Mouse (Mus musculus): ENCODE results near the gene Ercc5. TPM values are rescaled to one million over a fixed set of nuclear protein-coding genes. Genes with fewer than 3 reads are reported as not detected.

The Ercc5 gene
- polyA plus RNA-seq, 1 experiment = 14.5 TPM

- TF ChIP-seq POLR2A (IDR thresholded peaks at IDR 0.05; ENCODE audit: borderline replicate concordance, low read depth, low read length) (no peak), CTCF (IDR thresholded peaks at IDR 0.05; ENCODE audit: low read depth, low read length) (no peak)
- Histone ChIP-seq H3K27ac (ENCODE audit: insufficient read depth, low read depth, low read length) (no peak within 1 kb of the TSS), H3K4me1 (ENCODE audit: control insufficient read depth, insufficient read depth, low read length) (no peaks in the 10 kb centered on the region), H3K4me3 (ENCODE audit: insufficient read depth, low read length) (no peak within 1 kb of the TSS)
These were observed 71.3 kb downstream of the Ercc5 start, which contains the start of gene Mettl21e for GRCm38 (mm10) chr1:44218876-44219275. Mettl21e (minus strand) TSS chr1:44218961.

- Histone ChIP-seq H3K27ac (ENCODE audit: insufficient read depth, low read depth, low read length) (no peak overlapping the region), H3K4me1 (ENCODE audit: control insufficient read depth, insufficient read depth, low read length) (no peaks in the 10 kb centered on the region), H3K4me3 (ENCODE audit: insufficient read depth, low read length) (no peak overlapping the region)
- TF ChIP-seq POLR2A (IDR thresholded peaks at IDR 0.05; ENCODE audit: borderline replicate concordance, low read depth, low read length) (no peak), CTCF (IDR thresholded peaks at IDR 0.05; ENCODE audit: low read depth, low read length) (no peak)
These were observed 81.5 kb downstream of the Ercc5 start for GRCm38 (mm10) chr1:44229044-44229443.

Other genes with a start within 250 kb of the Ercc5 start
- gene Tpp2, start 214.1 kb upstream of the Ercc5 start, polyA plus RNA-seq (2012; ENCODE audit: insufficient read depth, insufficient read length, missing spikeins) = 57.1 and 58.7 TPM in 2 replicates
- not detected in 2 replicates for gene Mettl21c, start 127.7 kb upstream of the Ercc5 start, polyA plus RNA-seq (2012; ENCODE audit: insufficient read depth, insufficient read length, missing spikeins)
- not detected in 2 replicates for gene Gm8251, start 85.8 kb upstream of the Ercc5 start, polyA plus RNA-seq (2012; ENCODE audit: insufficient read depth, insufficient read length, missing spikeins)
- gene Tex30, start 45.3 kb upstream of the Ercc5 start, polyA plus RNA-seq (2012; ENCODE audit: insufficient read depth, insufficient read length, missing spikeins) = 12.5 and 14.6 TPM in 2 replicates
- gene Kdelc1, start 28.9 kb upstream of the Ercc5 start, polyA plus RNA-seq (2012; ENCODE audit: insufficient read depth, insufficient read length, missing spikeins) = 13.0 and 15.3 TPM in 2 replicates
- 12.1 and 13.7 TPM in 2 replicates for gene Bivm, start 28.8 kb upstream of the Ercc5 start, polyA plus RNA-seq (2012; ENCODE audit: insufficient read depth, insufficient read length, missing spikeins)
- not detected in 2 replicates for gene Mettl21e, start 71.2 kb downstream of the Ercc5 start, polyA plus RNA-seq (2012; ENCODE audit: insufficient read depth, insufficient read length, missing spikeins)

Data from bone marrow macrophage, adult 2 months (primary cell).